Mouse (Mus musculus): Measurements from ENCODE around the gene Ramp3. TPM values are rescaled to one million over a fixed set of nuclear protein-coding genes. Genes with fewer than 3 reads are reported as not detected.

The Ramp3 gene
- polyA plus RNA-seq, 1 experiment from 2014 or later: 7.0 TPM

DNA sequence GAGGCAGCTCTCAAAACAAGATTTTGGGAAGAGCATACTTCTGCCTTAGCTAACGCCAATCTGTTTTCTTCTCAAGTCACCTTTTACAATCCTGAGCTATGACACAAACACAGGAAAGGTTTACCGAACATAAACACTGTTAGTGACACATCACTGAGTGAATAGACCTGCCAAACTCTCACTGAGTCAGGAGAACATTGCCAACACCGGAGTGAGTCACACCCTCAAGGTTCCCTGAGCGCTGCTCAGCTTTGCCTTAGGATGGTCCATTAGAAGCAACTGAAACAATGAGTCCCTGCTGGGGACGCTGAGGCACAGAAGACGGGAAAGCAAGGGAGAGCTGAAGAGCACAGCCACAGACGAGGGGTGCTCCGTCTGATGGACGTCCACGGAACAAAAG lies 40.0 kb downstream of the Ramp3 start:
- no peak for ATAC-seq (ENCODE audit: insufficient read depth, low FRiP score, low read depth)
- Histone ChIP-seq H3K4me3 (replicated peaks) (no peak overlapping the region), H3K27ac (no peak overlapping the region), H3K9me3 (no peaks in the 10 kb centered on the region), H3K4me1 (no peaks in the 10 kb centered on the region), H3K36me3 (no peaks in the 10 kb centered on the region), H3K9ac (no peak overlapping the region), H3K27me3 (replicated peaks) (no peaks in the 10 kb centered on the region), H3K4me2 (no peak overlapping the region)
- 69% methylated on average over 10 of the region's 10 CpGs for WGBS

DNA sequence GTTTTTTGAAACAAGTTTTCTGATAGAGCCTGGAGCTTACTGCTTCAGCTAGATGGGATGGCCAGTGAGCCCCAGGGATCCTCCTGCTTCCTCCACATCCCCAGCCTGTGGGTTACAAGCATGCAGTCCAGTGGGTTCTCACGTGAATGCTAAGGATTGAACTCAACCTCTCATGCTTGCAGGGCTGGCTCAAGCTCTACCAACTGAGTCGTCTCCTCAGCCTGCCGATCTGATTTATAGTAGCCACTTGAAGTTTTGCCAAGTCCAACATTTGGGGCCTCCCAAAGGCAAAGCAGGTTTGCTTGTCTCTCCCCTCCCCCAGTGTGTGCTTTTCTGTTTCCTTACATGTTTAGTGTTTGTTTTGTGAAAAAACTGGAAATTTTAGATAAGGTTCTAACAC lies 43.9 kb downstream of the Ramp3 start:
- Histone ChIP-seq H3K9me3 (no peaks in the 10 kb centered on the region), H3K9ac (no peak overlapping the region), H3K4me3 (replicated peaks) (no peak overlapping the region), H3K4me1 (no peaks in the 10 kb centered on the region), H3K27me3 (replicated peaks) (no peaks in the 10 kb centered on the region), H3K27ac (no peak overlapping the region), H3K4me2 (no peak overlapping the region), H3K36me3 (no peaks in the 10 kb centered on the region)
- WGBS: 38% methylated on average over 3 of the region's 3 CpGs
- ATAC-seq (ENCODE audit: insufficient read depth, low FRiP score, low read depth): no peak

GRCm38 (mm10) chr11:6704851-6705250 lies 46.5 kb downstream of the Ramp3 start:
- ATAC-seq (ENCODE audit: insufficient read depth, low FRiP score, low read depth): no peak
- WGBS: 55% methylated on average over 6 of the region's 6 CpGs

GRCm38 (mm10) chr11:6705516-6705915 lies 47.2 kb downstream of the Ramp3 start:
- WGBS: 72% methylated on average over 5 of the region's 5 CpGs
- Histone ChIP-seq H3K9me3 (no peaks in the 10 kb centered on the region), H3K27ac (no peak overlapping the region), H3K4me1 (no peaks in the 10 kb centered on the region), H3K4me2 (no peak overlapping the region), H3K9ac (no peak overlapping the region), H3K27me3 (replicated peaks) (no peaks in the 10 kb centered on the region), H3K36me3 (no peaks in the 10 kb centered on the region), H3K4me3 (replicated peaks) (no peak overlapping the region)
- no peak for ATAC-seq (ENCODE audit: insufficient read depth, low FRiP score, low read depth)

More at GRCm38 (mm10) chr11:6704851-6705250, 46.5 kb downstream of the Ramp3 start:
- Histone ChIP-seq H3K27ac (no peak overlapping the region), H3K4me2 (no peak overlapping the region), H3K9ac (no peak overlapping the region), H3K27me3 (replicated peaks) (no peaks in the 10 kb centered on the region), H3K9me3 (no peaks in the 10 kb centered on the region), H3K4me1 (no peaks in the 10 kb centered on the region), H3K4me3 (replicated peaks) (no peak overlapping the region), H3K36me3 (no peaks in the 10 kb centered on the region)

DNA sequence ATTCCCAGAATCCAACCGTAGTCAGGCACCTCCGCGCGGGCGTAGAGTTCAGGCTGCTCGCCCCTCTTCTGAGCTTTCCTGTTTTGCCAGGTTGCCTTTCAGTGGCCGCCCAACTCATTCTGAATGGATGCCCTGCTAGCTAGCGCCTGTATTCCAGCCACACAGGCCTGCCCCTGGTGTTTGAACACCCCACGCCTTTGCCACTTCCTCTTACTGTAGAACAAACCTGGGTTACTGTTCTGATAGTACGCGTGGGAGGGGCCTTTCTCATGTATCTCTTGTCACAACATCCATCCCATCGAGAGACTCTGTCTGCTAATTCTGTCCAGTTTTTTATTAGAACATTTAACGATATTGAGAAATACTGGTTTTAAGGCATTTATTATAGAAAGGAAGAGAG lies 48.5 kb downstream of the Ramp3 start:
- H3K9ac ChIP-seq: no peak overlapping the region

GRCm38 (mm10) chr11:6708437-6708836 lies 50.1 kb downstream of the Ramp3 start:
- Histone ChIP-seq H3K27ac (no peak overlapping the region), H3K4me1 (no peaks in the 10 kb centered on the region), H3K27me3 (replicated peaks) (no peaks in the 10 kb centered on the region), H3K9ac (no peak overlapping the region), H3K36me3 (no peaks in the 10 kb centered on the region), H3K9me3 (no peaks in the 10 kb centered on the region), H3K4me2 (no peak overlapping the region), H3K4me3 (replicated peaks) (no peak overlapping the region)
- no peak for ATAC-seq (ENCODE audit: insufficient read depth, low FRiP score, low read depth)
- 91% methylated on average over 7 of the region's 7 CpGs for WGBS

More for the DNA sequence above, 48.5 kb downstream of the Ramp3 start:
- Histone ChIP-seq H3K27ac (no peak overlapping the region), H3K36me3 (no peaks in the 10 kb centered on the region), H3K4me1 (no peaks in the 10 kb centered on the region), H3K4me3 (replicated peaks) (no peak overlapping the region), H3K9me3 (no peaks in the 10 kb centered on the region), H3K27me3 (replicated peaks) (no peaks in the 10 kb centered on the region), H3K4me2 (no peak overlapping the region)
- 93% methylated on average over 13 of the region's 13 CpGs for WGBS
- no peak for ATAC-seq (ENCODE audit: insufficient read depth, low FRiP score, low read depth)

DNA sequence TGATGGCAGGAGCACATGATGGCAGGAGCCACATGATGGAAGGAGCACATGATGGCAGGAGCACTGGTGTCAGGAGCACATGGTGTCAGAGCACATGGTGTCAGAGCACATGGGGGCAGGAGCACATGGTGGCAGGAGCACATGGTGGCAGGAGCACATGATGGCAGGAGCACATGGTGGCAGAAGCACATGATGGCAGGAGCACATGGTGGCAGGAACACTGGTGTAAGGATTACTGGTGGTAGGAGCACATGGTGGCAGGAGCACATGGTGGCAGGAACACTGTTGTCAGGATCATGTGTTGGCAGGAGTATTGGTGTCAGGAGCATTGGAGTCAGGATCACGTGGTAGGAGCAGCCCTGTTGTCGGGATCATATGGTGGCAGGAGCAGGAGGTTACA lies 52.1 kb downstream of the Ramp3 start:
- Histone ChIP-seq H3K4me3 (replicated peaks) (no peak overlapping the region), H3K4me2 (no peak overlapping the region), H3K4me1 (no peaks in the 10 kb centered on the region), H3K27me3 (replicated peaks) (no peaks in the 10 kb centered on the region), H3K9me3 (no peaks in the 10 kb centered on the region), H3K36me3 (no peaks in the 10 kb centered on the region), H3K27ac (no peak overlapping the region), H3K9ac (no peak overlapping the region)
- WGBS: 85% methylated on average over 2 of the region's 2 CpGs
- no peak for ATAC-seq (ENCODE audit: insufficient read depth, low FRiP score, low read depth)

GRCm38 (mm10) chr11:6720746-6721145 lies 62.4 kb downstream of the Ramp3 start:
- no peak overlapping the region for H3K27ac ChIP-seq
- no peak overlapping the region for H3K4me3 ChIP-seq (replicated peaks)
- no peak for ATAC-seq (ENCODE audit: insufficient read depth, low FRiP score, low read depth)
- no peaks in the 10 kb centered on the region for H3K27me3 ChIP-seq (replicated peaks)
- no peaks in the 10 kb centered on the region for H3K36me3 ChIP-seq
- no peaks in the 10 kb centered on the region for H3K9me3 ChIP-seq
- H3K4me2 ChIP-seq: no peak overlapping the region
- H3K4me1 ChIP-seq: no peaks in the 10 kb centered on the region
- H3K9ac ChIP-seq: no peak overlapping the region
- WGBS: 87% methylated on average over 5 of the region's 5 CpGs

DNA sequence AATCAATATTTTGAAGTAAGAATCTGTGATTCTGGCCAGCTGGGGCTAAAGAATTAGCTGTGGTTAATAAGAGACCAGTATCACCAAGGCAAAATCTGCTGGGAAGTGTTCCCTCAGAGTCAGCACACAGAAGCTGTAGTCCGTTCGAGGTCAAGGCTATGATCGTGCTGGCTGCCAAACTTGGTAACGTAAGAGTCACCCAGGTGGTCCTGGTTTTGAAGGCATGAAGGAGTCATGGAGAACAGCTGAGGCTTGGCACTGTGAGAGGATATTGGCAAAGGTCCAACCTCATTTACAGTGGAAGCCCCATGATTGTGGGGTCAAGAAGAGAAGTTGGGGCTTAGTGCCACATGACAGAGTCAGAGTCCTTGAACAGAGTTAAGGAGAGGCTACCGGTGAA lies 68.6 kb downstream of the Ramp3 start:
- H3K27me3 ChIP-seq (replicated peaks): no peaks in the 10 kb centered on the region
- H3K4me2 ChIP-seq: no peak overlapping the region
- H3K36me3 ChIP-seq: no peaks in the 10 kb centered on the region
- H3K4me1 ChIP-seq: no peaks in the 10 kb centered on the region
- H3K9me3 ChIP-seq: no peaks in the 10 kb centered on the region
- H3K27ac ChIP-seq: no peak overlapping the region
- H3K4me3 ChIP-seq (replicated peaks): no peak overlapping the region
- 86% methylated on average over 5 of the region's 5 CpGs for WGBS
- no peak for ATAC-seq (ENCODE audit: insufficient read depth, low FRiP score, low read depth)
- H3K9ac ChIP-seq: no peak overlapping the region

Other genes with a start within 250 kb of the Ramp3 start
- gene Ppia, start 243.1 kb upstream of the Ramp3 start, polyA plus RNA-seq (2015; fragmentation: Nextera tagmentation; extraction: Ambion mirVana): 5,074 and 5,744 TPM in 2 replicates
- gene H2afv, start 214.1 kb upstream of the Ramp3 start, polyA plus RNA-seq (2015; fragmentation: Nextera tagmentation; extraction: Ambion mirVana): 399 and 425 TPM in 2 replicates
- gene Purb, start 182.6 kb upstream of the Ramp3 start, polyA plus RNA-seq (2015; fragmentation: Nextera tagmentation; extraction: Ambion mirVana): 28.5 and 28.7 TPM in 2 replicates
- gene Myo1g, start 137.6 kb upstream of the Ramp3 start, polyA plus RNA-seq (2015; fragmentation: Nextera tagmentation; extraction: Ambion mirVana): 3.5 and 4.3 TPM in 2 replicates
- 75.4 and 76.3 TPM in 2 replicates for gene Ccm2, start 111.6 kb upstream of the Ramp3 start, polyA plus RNA-seq (2015; fragmentation: Nextera tagmentation; extraction: Ambion mirVana)
- gene Nacad, start 52.5 kb upstream of the Ramp3 start, polyA plus RNA-seq (2015; fragmentation: Nextera tagmentation; extraction: Ambion mirVana): 5.7 and 8.2 TPM in 2 replicates
- gene Tbrg4, start 32.5 kb upstream of the Ramp3 start, polyA plus RNA-seq (2015; fragmentation: Nextera tagmentation; extraction: Ambion mirVana): 41.6 and 50.2 TPM in 2 replicates
- gene Wap, start 19.9 kb upstream of the Ramp3 start, polyA plus RNA-seq (2015; fragmentation: Nextera tagmentation; extraction: Ambion mirVana): not detected in 2 replicates
- gene Gm11983, start 179.1 kb downstream of the Ramp3 start, polyA plus RNA-seq (2015; fragmentation: Nextera tagmentation; extraction: Ambion mirVana): not detected in 2 replicates

Measured in stomach, embryonic 15.5 days (tissue).